Mouse (Mus musculus) limb, embryonic 12.5 days (tissue): ENCODE measurements at regions not wholly inside any gene's neighbourhood (a gene's known extent, or its start where the extent isn't known, plus 50 kb on each side); places are given as distances from the start of the nearest gene placed in this dataset.

ENCODE experiments used
- ATAC-seq: fragments of 200-750 bp; cut with Nextera tagmentation; 2 replicates; pipeline ENCODE4 v1.8.0; 2017; ENCODE audit warnings: low read depth, moderate TSS enrichment; ENCODE audit not compliant: insufficient number of reproducible peaks, insufficient read depth, low FRiP score, low TSS enrichment
- H3K27ac ChIP-seq: fragments of 300-500 bp; sonication (generic); 2 replicates; pipeline ENCODE4 v1.5.1; 2016; ENCODE audit warnings: mild to moderate bottlenecking, moderate library complexity
- H3K27me3 ChIP-seq: fragments of 300-500 bp; sonication (generic); 2 replicates; pipeline ENCODE4 v1.6.1; 2016; ENCODE audit warnings: mild to moderate bottlenecking, moderate library complexity
- H3K36me3 ChIP-seq: fragments of 300-500 bp; sonication (generic); 2 replicates; pipeline ENCODE4 v1.6.1; 2016; ENCODE audit warnings: mild to moderate bottlenecking, moderate library complexity
- H3K4me1 ChIP-seq: fragments of 300-500 bp; sonication (generic); replicated peaks from 2 replicates; pipeline ENCODE4 v1.6.1; 2016
- H3K4me2 ChIP-seq: fragments of 300-500 bp; sonication (generic); 2 replicates; pipeline ENCODE4 v1.6.1; 2016; ENCODE audit warnings: mild to moderate bottlenecking, moderate library complexity
- H3K4me3 ChIP-seq: fragments of 300-500 bp; sonication (generic); replicated peaks from 2 replicates; pipeline ENCODE4 v1.5.1; 2016; ENCODE audit warnings: mild to moderate bottlenecking
- H3K9ac ChIP-seq: fragments of 300-500 bp; sonication (generic); replicated peaks from 2 replicates; pipeline ENCODE4 v1.6.1; 2016; ENCODE audit warnings: mild to moderate bottlenecking, moderate library complexity
- H3K9me3 ChIP-seq: fragments of 300-500 bp; sonication (generic); 2 replicates; pipeline ENCODE4 v1.6.1; 2016; ENCODE audit warnings: mild to moderate bottlenecking, moderate library complexity
- WGBS: fragments of 180-500 bp; shearing (Covaris S2); methylation state at CpG from one replicate; pipeline ENCODE4 v1.1.7; 2016; 5-methylcytosine and 5-hydroxymethylcytosine counted together

DNA sequence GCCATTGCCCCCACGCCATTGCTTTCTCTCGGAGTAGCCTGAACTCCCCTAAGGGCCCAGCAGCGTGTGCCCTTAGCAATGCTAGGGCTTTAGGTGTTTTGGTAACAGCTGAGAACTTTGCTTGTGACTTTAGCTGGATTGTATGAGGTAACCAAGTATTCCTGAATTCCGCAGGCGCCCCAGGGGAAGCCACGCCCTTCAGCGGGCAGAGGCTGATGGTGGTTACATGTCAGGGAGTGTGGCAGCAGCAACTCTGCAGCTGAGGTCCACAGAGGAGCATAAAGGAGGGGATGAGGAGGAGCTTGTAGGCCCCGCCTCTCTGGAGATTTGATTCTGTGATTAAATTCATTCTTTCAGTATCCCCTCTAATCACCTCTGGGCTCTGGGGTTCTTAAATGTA lies 116.1 kb upstream of the 1700012A03Rik start:
- Histone ChIP-seq H3K4me2 (no peak overlapping the region), H3K27me3 (peaks cover 19% of the 10 kb centered on the region), H3K4me1 (peaks cover 15% of the 10 kb centered on the region), H3K36me3 (no peaks in the 10 kb centered on the region), H3K9ac (no peak overlapping the region), H3K4me3 (no peak overlapping the region), H3K9me3 (no peaks in the 10 kb centered on the region), H3K27ac (no peak overlapping the region)
- 78% methylated on average over 8 of the region's 8 CpGs for WGBS
- no peak for ATAC-seq

DNA sequence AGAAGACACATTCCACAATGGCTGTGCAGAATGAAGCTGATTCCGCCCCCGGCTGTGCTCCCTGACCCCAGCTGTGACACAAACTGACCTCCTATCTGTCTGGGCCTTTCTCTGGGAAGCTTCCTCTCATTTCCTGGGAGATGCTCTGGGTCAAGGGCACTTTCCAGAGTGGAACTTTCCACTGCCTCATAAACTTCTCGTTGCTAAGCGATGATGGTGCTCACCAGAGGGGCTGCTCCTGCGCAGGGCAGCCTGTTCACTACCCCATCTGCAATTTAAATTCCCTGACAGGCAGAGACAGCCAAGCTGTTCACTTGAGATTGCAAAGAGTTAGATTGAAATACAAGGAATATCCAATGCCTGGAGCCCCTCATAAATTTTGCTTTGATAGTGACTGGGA lies 116.7 kb upstream of the 1700012A03Rik start:
- Histone ChIP-seq H3K36me3 (no peaks in the 10 kb centered on the region), H3K9me3 (no peaks in the 10 kb centered on the region), H3K9ac (no peak overlapping the region), H3K4me2 (no peak overlapping the region), H3K27ac (no peak overlapping the region), H3K4me3 (no peak overlapping the region), H3K27me3 (peaks cover 17% of the 10 kb centered on the region), H3K4me1 (peaks cover 15% of the 10 kb centered on the region)
- 52% methylated on average over 5 of the region's 5 CpGs for WGBS
- ATAC-seq, result no peak

DNA sequence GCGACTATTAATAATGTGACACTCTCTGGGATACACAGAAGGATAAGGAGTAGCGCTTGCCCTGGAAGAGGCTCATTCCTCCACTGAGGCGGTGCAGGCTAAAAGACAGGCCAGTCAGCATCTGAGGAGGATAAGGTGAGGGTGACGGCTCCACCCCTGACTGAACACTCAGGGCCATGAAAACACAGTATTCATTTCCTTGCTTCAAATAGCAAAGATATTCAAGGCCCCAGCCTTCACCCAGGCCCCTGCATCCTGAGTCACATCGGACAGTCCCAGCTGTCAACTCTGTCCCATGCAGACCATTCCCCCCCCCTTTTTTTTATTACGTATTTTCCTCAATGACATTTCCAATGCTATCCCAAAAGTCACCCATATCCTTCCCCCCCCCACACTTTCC lies 118.9 kb upstream of the 1700012A03Rik start:
- Histone ChIP-seq H3K4me3 (no peak overlapping the region), H3K4me1 (peaks cover 12% of the 10 kb centered on the region), H3K27me3 (no peaks in the 10 kb centered on the region), H3K36me3 (no peaks in the 10 kb centered on the region), H3K27ac (no peak overlapping the region), H3K9me3 (no peaks in the 10 kb centered on the region), H3K9ac (no peak overlapping the region), H3K4me2 (no peak overlapping the region)
- ATAC-seq, result no peak
- 86% methylated on average over 6 of the region's 6 CpGs for WGBS

DNA sequence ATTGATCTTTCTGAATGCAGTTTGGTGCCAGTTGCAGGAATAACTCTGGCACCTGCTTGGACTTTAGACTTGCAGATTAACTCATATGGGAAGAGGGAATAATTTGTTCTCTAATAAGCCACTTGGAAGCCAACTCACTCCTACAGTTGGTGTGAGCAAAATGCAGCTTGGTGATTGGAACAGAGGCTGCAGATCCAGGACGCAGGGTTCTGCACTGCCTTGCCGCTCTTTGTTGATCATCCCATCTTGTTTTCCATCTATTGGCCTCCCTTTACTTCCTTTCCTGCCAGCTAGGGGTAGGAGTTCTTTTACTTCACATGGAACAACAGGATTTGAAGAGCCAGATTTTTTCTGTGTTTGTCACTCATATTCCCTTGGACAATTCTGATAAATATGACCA lies 120.9 kb upstream of the 1700012A03Rik start:
- H3K36me3 ChIP-seq, result no peaks in the 10 kb centered on the region
- no peak overlapping the region for H3K4me3 ChIP-seq
- H3K9me3 ChIP-seq, result no peaks in the 10 kb centered on the region
- no peaks in the 10 kb centered on the region for H3K27me3 ChIP-seq
- H3K9ac ChIP-seq, result no peak overlapping the region
- no peak overlapping the region for H3K27ac ChIP-seq
- 86% methylated on average over 2 of the region's 2 CpGs for WGBS
- ATAC-seq, result no peak
- H3K4me1 ChIP-seq, result peaks cover 8% of the 10 kb centered on the region
- no peak overlapping the region for H3K4me2 ChIP-seq

DNA sequence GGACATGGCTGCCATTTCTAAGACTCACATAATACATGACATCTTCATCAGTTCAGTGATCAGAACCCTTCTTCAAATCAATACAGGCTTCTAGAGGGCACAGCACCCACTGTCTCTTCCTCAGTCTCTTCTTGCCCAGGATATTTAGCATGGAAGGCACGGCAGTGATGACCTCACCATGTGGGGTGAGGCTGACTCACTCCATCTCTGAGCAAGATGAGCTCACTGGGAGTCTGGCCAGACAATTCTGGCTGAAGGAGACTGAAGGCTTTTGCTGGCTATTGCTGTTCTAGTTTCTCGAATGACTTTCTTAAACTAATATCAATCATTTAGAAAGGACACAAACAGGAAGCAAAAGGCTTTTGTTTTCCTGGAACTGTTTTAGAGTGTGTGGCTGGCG lies 122.9 kb upstream of the 1700012A03Rik start:
- Histone ChIP-seq H3K4me3 (no peak overlapping the region), H3K27ac (no peak overlapping the region), H3K27me3 (no peaks in the 10 kb centered on the region), H3K9me3 (no peaks in the 10 kb centered on the region), H3K4me1 (no peaks in the 10 kb centered on the region), H3K9ac (no peak overlapping the region), H3K4me2 (no peak overlapping the region), H3K36me3 (no peaks in the 10 kb centered on the region)
- ATAC-seq, result no peak
- WGBS, result 62% methylated on average over 3 of the region's 3 CpGs

DNA sequence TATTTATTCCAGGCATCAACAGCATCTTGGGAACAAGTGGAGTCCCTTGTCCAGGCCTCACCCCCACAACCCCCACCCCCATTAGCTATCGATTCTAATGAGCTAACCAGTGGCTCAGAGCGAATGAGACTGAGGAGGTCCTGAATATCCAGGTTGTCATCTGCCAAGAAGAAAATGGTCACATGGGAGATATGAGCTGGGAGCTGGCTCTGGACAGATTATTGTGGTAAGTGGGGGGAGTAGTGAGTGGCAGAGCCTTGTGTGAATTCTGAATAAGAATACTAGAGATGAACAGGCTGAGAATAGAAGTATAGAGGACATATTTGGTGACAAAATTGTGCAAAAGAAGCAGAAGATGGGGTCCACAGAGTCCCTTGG lies 125.4 kb upstream of the 1700012A03Rik start:
- H3K4me3 ChIP-seq, result no peak overlapping the region
- H3K36me3 ChIP-seq, result no peaks in the 10 kb centered on the region
- H3K9me3 ChIP-seq, result no peaks in the 10 kb centered on the region
- H3K4me2 ChIP-seq, result no peak overlapping the region
- no peak overlapping the region for H3K27ac ChIP-seq
- ATAC-seq, result no peak
- H3K27me3 ChIP-seq, result no peaks in the 10 kb centered on the region
- H3K4me1 ChIP-seq, result no peaks in the 10 kb centered on the region
- no peak overlapping the region for H3K9ac ChIP-seq
- WGBS, result 79% methylated on average over 2 of the region's 2 CpGs

DNA sequence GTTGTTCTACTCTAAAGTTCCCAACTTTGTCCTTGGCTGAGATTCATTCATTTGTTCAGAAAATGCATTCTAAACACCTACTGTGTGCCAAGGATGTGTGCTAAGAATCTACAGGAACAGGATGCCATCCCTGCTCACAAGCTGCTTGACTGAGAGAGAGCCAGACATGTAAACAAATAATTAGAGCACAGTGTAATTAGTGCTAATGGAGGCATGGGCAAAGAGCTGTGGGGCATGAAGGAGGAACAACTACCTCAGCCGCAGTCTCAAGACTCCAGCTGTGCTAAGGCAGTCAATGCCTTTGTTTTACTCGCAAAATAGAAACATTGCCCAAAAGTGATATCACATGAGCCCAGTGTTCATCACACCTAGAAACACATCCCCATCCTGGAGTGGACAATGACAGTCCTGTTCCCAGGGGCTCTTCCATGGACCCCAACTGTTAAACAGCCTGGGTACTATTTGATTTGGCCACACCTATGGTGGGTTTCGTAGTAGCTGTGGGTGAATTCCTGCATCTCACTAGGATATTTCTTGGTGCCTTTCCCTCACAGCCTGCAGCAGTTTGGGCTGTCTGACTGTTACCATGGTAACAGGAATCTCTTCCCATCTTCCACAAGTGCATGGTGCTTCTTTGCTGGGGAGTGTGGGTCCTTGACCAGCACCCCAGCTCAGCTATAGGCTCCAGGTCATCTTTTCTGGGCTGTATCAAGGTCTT lies 125.9 kb upstream of the 1700012A03Rik start:
- Histone ChIP-seq H3K9me3 (no peaks in the 10 kb centered on the region), H3K4me1 (no peaks in the 10 kb centered on the region), H3K4me2 (no peak overlapping the region), H3K4me3 (no peak overlapping the region), H3K27me3 (no peaks in the 10 kb centered on the region), H3K9ac (no peak overlapping the region), H3K27ac (no peak overlapping the region), H3K36me3 (no peaks in the 10 kb centered on the region)
- 51% methylated on average over 3 of the region's 3 CpGs for WGBS
- ATAC-seq, result no peak

DNA sequence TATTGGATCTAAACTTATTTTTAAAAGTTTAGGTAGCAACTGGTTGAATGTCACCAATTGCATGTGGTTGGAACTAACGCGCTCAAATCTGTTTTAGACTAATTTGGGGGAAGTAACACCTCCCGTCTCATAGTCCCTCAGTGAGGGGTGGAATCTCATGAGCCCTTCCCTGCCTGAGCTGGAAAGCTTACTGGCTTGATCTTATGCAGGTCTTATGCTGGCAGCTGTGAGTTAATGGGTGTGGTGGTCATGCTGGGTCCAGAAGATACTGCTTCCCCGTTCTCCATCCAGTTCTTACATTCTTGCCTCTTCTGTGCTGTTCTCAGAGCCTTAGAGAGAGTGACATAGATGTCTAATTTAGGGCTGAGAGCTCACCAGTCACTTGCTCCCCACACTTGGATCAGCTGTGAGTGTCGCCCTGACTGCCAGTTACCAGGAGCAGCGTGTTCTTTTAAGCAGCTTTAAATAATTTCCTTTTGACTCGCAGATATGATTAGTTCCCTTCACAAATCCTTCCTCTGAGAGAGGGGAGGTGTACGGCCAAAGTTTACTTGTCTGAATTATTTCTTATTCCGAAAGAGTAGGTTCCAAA lies 128.4 kb upstream of the 1700012A03Rik start:
- no peaks in the 10 kb centered on the region for H3K36me3 ChIP-seq
- no peak overlapping the region for H3K4me3 ChIP-seq
- H3K27me3 ChIP-seq, result no peaks in the 10 kb centered on the region
- H3K9me3 ChIP-seq, result no peaks in the 10 kb centered on the region
- H3K4me2 ChIP-seq, result no peak overlapping the region
- no peak for ATAC-seq
- no peak overlapping the region for H3K27ac ChIP-seq
- 90% methylated on average over 9 of the region's 9 CpGs for WGBS
- H3K4me1 ChIP-seq, result no peaks in the 10 kb centered on the region
- H3K9ac ChIP-seq, result no peak overlapping the region

DNA sequence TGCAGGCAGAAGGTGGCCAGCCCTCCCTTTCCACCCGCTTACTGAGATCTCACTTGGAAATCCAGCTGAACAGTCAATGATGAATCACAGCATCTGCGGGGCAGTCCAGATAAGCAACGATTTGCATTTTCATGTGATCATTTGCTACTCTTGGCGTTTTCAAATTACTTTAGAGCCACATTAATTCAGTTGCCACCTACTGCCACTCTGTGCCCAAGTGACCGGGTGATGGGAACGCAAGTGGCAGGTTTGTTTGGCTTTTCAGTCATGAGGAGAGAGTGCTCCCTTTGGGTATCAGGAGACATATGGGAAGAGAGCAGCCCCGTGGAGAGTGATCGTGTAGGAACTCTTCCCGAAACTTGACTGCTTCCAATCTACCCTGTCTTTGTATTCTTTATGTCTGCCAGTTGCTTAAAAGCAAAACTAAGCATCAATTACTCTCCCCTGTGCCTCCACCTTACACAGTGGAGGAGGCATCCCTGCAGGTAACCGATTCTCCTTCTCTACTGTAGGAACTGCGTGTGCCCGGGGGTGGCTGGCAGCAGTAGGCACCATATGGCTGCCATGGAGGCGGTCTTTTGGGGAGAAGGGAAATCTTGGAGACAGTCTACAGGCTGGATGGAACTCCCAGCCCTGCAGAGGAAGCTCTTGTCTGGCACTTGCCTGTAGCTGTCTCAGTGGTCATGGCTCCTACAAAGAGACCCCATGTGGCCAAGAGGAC lies 132.5 kb upstream of the 1700012A03Rik start:
- Histone ChIP-seq H3K4me3 (no peak overlapping the region), H3K9ac (no peak overlapping the region), H3K27ac (no peak overlapping the region), H3K4me2 (no peak overlapping the region), H3K27me3 (no peaks in the 10 kb centered on the region), H3K9me3 (no peaks in the 10 kb centered on the region), H3K4me1 (no peaks in the 10 kb centered on the region), H3K36me3 (no peaks in the 10 kb centered on the region)
- WGBS, result 82% methylated on average over 13 of the region's 13 CpGs
- no peak for ATAC-seq

DNA sequence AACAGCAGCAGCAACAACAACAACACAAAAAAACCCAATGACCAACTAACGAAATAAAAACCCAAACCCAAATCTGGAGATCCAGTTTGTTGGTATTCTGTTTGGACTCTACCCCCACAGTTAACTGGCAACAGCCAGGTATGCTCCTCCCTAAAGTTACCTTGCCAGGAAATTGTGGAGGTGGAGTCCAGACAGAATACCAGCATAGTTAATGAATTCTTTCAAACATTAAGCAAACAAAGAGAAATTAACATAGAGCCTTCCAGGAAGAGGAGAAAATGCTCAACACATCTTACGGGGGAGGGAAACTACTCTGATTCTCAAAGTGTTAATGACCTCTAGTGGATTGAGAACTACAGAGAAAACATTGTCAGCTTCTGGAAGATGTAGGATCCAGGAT lies 148.3 kb upstream of the 1700012A03Rik start:
- no peaks in the 10 kb centered on the region for H3K36me3 ChIP-seq
- H3K27ac ChIP-seq, result no peak overlapping the region
- no peak overlapping the region for H3K9ac ChIP-seq
- ATAC-seq, result no peak
- no peak overlapping the region for H3K4me3 ChIP-seq
- no peak overlapping the region for H3K4me2 ChIP-seq
- H3K4me1 ChIP-seq, result no peaks in the 10 kb centered on the region
- 79% methylated on average over 2 of the region's 2 CpGs for WGBS
- no peaks in the 10 kb centered on the region for H3K27me3 ChIP-seq
- no peaks in the 10 kb centered on the region for H3K9me3 ChIP-seq

DNA sequence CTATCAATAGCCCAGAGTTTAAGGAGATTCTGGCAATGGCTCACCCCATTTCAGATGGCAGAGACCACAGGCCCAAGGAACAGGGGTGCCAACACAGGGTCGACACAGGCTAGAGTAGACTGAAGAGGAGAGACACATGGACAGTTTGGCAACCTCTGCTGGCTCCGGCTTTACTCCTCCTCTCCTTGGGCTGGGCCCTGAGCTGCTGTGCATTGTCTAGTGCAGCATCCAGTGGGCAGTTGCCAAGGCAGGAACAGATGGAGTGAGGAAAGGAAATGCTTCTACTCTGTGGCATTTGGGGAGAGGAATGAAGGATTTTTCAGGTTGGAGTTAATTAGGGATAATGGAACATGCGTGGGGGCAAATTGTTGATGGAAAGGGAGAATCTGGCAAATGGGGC lies 151.0 kb upstream of the 1700012A03Rik start:
- no peak for ATAC-seq
- H3K9ac ChIP-seq, result no peak overlapping the region
- WGBS, result 69% methylated on average over 3 of the region's 3 CpGs

More for the DNA sequence above, 151.0 kb upstream of the 1700012A03Rik start:
- Histone ChIP-seq H3K27me3 (no peaks in the 10 kb centered on the region), H3K9me3 (no peaks in the 10 kb centered on the region), H3K4me1 (no peaks in the 10 kb centered on the region), H3K36me3 (no peaks in the 10 kb centered on the region), H3K4me3 (no peak overlapping the region), H3K4me2 (no peak overlapping the region), H3K27ac (no peak overlapping the region)
